In genomic region chr15:74296277-74296676, GRCm38 (mm10) we compare ENCODE assay signal across 29 mouse cellular contexts.
DNase-seq lines count a peak whose midpoint lies in the region; ATAC-seq lines count a peak whose summit lies in the region.
"Had no signal": no experiment of that assay in that cellular context is flagged by ENCODE, and none has a peak within 500 bp of the region (broad histone marks: within the 10 kb centered on the region; RNA-seq: fewer than 3 reads in every experiment).

No protein-coding gene starts in this region.

- DNase-seq in hindbrain, embryonic 11.5 days (ENCODE audit: low spot score) = peak; percentile 15
- no peak for DNase-seq in midbrain, embryonic 10.5 days (ENCODE audit: low spot score)
- no peak for DNase-seq in ovary, postnatal 10 days (ENCODE audit: low spot score)
- DNase-seq in spleen, postnatal 4 days (ENCODE audit: low spot score in 2 of 2) = no peak
- DNase-seq: adrenal gland, postnatal 10 days; cerebellum, adult 11-12 months; cerebellum, adult 9-11 months; embryo, embryonic 11 days; gastrocnemius, adult 2 months; heart, postnatal 14 days; kidney, adult 2 months; kidney, postnatal 36 days; liver, embryonic 13.5 days; lung, adult 18-20 months; lung, postnatal 4 days had no signal

- H3K27ac ChIP-seq in forebrain, embryonic 16.5 days (ENCODE audit: low read length) = no peak overlapping the region
- H3K27ac ChIP-seq in forebrain, embryonic 12.5 days = no peak overlapping the region
- H3K27ac ChIP-seq in hindbrain, embryonic 11.5 days (ENCODE audit: low read depth, low read length) = no peak overlapping the region
- peak overlapping the region; percentile 53 for H3K27ac ChIP-seq in midbrain, embryonic 10.5 days (replicated peaks)
- no peak overlapping the region for H3K27ac ChIP-seq in midbrain, embryonic 15.5 days
- H3K27ac ChIP-seq: embryonic facial prominence, embryonic 13.5 days; forebrain, embryonic 13.5 days; gastrocnemius, adult 2 months; hindbrain, embryonic 15.5 days; intestine, embryonic 15.5 days; limb, embryonic 10.5 days; limb, embryonic 15.5 days; liver, embryonic 13.5 days; neural tube, embryonic 15.5 days had no signal

- WGBS in forebrain, embryonic 16.5 days = 45% methylated on average over 8 of the region's 8 CpGs
- 63% methylated on average over 8 of the region's 8 CpGs for WGBS in forebrain, embryonic 12.5 days
- 54% methylated on average over 8 of the region's 8 CpGs for WGBS in hindbrain, embryonic 11.5 days
- 64% methylated on average over 8 of the region's 8 CpGs for WGBS in midbrain, embryonic 10.5 days
- 24% methylated on average over 8 of the region's 8 CpGs for WGBS in midbrain, embryonic 15.5 days

- H3K4me1 ChIP-seq in forebrain, embryonic 16.5 days (replicated peaks; ENCODE audit: control insufficient read depth, insufficient read depth, low read length) = peaks cover 13% of the 10 kb centered on the region
- peaks cover 15% of the 10 kb centered on the region; the same call in 1 of the 2 replicates for H3K4me1 ChIP-seq in forebrain, embryonic 12.5 days
- no peaks in the 10 kb centered on the region; the same call in 1 of the 2 replicates for H3K4me1 ChIP-seq in hindbrain, embryonic 11.5 days (replicated peaks; ENCODE audit: control insufficient read depth, insufficient read depth, low read length)
- peaks cover 16% of the 10 kb centered on the region for H3K4me1 ChIP-seq in midbrain, embryonic 10.5 days
- peaks cover 19% of the 10 kb centered on the region for H3K4me1 ChIP-seq in midbrain, embryonic 15.5 days
- H3K4me1 ChIP-seq: intestine, embryonic 15.5 days; limb, embryonic 15.5 days; liver, embryonic 13.5 days; megakaryocyte, embryonic 14.5 days had no signal

- ATAC-seq in forebrain, embryonic 16.5 days = peak; percentile 72
- ATAC-seq in forebrain, embryonic 12.5 days (ENCODE audit: low FRiP score) = no peak
- 0 out of 2 replicates have a peak, but pooled peaks have one; percentile 33 for ATAC-seq in hindbrain, embryonic 11.5 days (ENCODE audit: low FRiP score)
- ATAC-seq in midbrain, embryonic 15.5 days (replicated peaks) = peak; percentile 74; the same call in 1 of the 2 replicates
- no peak for ATAC-seq in activated CD4-positive, CD25-positive, alpha-beta regulatory T cell, adult 4 months
- ATAC-seq: forebrain, embryonic 13.5 days; intestine, embryonic 15.5 days; lung, postnatal 0 days had no signal

- no peak overlapping the region for H3K4me2 ChIP-seq in forebrain, embryonic 16.5 days (ENCODE audit: low read length)
- H3K4me2 ChIP-seq in forebrain, embryonic 12.5 days = no peak overlapping the region
- no peak overlapping the region for H3K4me2 ChIP-seq in hindbrain, embryonic 11.5 days (replicated peaks; ENCODE audit: low read depth, low read length)
- H3K4me2 ChIP-seq in midbrain, embryonic 15.5 days = no peak overlapping the region
- H3K4me2 ChIP-seq: embryonic facial prominence, embryonic 13.5 days; forebrain, embryonic 13.5 days; hindbrain, embryonic 15.5 days; intestine, embryonic 15.5 days; limb, embryonic 15.5 days; liver, embryonic 13.5 days; neural tube, embryonic 15.5 days had no signal

- H3K9ac ChIP-seq in forebrain, embryonic 16.5 days (replicated peaks; ENCODE audit: low read depth, low read length) = no peak overlapping the region
- no peak overlapping the region for H3K9ac ChIP-seq in forebrain, embryonic 12.5 days
- no peak overlapping the region for H3K9ac ChIP-seq in hindbrain, embryonic 11.5 days (ENCODE audit: low read depth, low read length)
- no peak overlapping the region for H3K9ac ChIP-seq in midbrain, embryonic 15.5 days
- H3K9ac ChIP-seq: embryonic facial prominence, embryonic 13.5 days; forebrain, embryonic 13.5 days; hindbrain, embryonic 15.5 days; intestine, embryonic 15.5 days; limb, embryonic 15.5 days; liver, embryonic 13.5 days; neural tube, embryonic 15.5 days had no signal

- no peaks in the 10 kb centered on the region for H3K27me3 ChIP-seq in forebrain, embryonic 16.5 days (replicated peaks; ENCODE audit: control insufficient read depth, insufficient read depth, low read length)
- no peaks in the 10 kb centered on the region for H3K27me3 ChIP-seq in forebrain, embryonic 12.5 days
- H3K27me3 ChIP-seq in hindbrain, embryonic 11.5 days (ENCODE audit: control insufficient read depth, insufficient read depth, low read length) = no peaks in the 10 kb centered on the region
- H3K27me3 ChIP-seq in midbrain, embryonic 10.5 days (ENCODE audit: low read depth, poor library complexity, severe bottlenecking) = no peaks in the 10 kb centered on the region
- H3K27me3 ChIP-seq in midbrain, embryonic 15.5 days (replicated peaks) = no peaks in the 10 kb centered on the region
- H3K27me3 ChIP-seq: embryonic facial prominence, embryonic 13.5 days; forebrain, embryonic 13.5 days; hindbrain, embryonic 15.5 days; intestine, embryonic 15.5 days; limb, embryonic 15.5 days; liver, embryonic 13.5 days had no signal

- no peaks in the 10 kb centered on the region for H3K36me3 ChIP-seq in forebrain, embryonic 16.5 days (ENCODE audit: control insufficient read depth, insufficient read depth)
- no peaks in the 10 kb centered on the region for H3K36me3 ChIP-seq in forebrain, embryonic 12.5 days (replicated peaks)
- no peaks in the 10 kb centered on the region for H3K36me3 ChIP-seq in hindbrain, embryonic 11.5 days (ENCODE audit: control insufficient read depth, insufficient read depth, low read length)
- no peaks in the 10 kb centered on the region for H3K36me3 ChIP-seq in midbrain, embryonic 10.5 days
- H3K36me3 ChIP-seq in midbrain, embryonic 15.5 days (replicated peaks) = no peaks in the 10 kb centered on the region
- H3K36me3 ChIP-seq: embryonic facial prominence, embryonic 13.5 days; G1E; hindbrain, embryonic 15.5 days; intestine, embryonic 15.5 days; limb, embryonic 10.5 days; limb, embryonic 15.5 days; liver, embryonic 13.5 days; neural tube, embryonic 15.5 days had no signal

- H3K4me3 ChIP-seq in forebrain, embryonic 16.5 days (replicated peaks; ENCODE audit: low read length) = no peak overlapping the region
- H3K4me3 ChIP-seq in forebrain, embryonic 12.5 days (replicated peaks) = no peak overlapping the region
- H3K4me3 ChIP-seq in hindbrain, embryonic 11.5 days (ENCODE audit: low read depth, low read length) = no peak overlapping the region
- no peak overlapping the region for H3K4me3 ChIP-seq in midbrain, embryonic 10.5 days
- H3K4me3 ChIP-seq in midbrain, embryonic 15.5 days = no peak overlapping the region
- H3K4me3 ChIP-seq: embryonic facial prominence, embryonic 13.5 days; forebrain, embryonic 13.5 days; gastrocnemius, adult 2 months; hindbrain, embryonic 15.5 days; intestine, embryonic 15.5 days; limb, embryonic 10.5 days; limb, embryonic 15.5 days; liver, embryonic 13.5 days; megakaryocyte, embryonic 14.5 days; neural tube, embryonic 15.5 days had no signal

- no peaks in the 10 kb centered on the region for H3K9me3 ChIP-seq in forebrain, embryonic 16.5 days (ENCODE audit: control insufficient read depth, low read length)
- H3K9me3 ChIP-seq in forebrain, embryonic 12.5 days = no peaks in the 10 kb centered on the region
- H3K9me3 ChIP-seq in hindbrain, embryonic 11.5 days (ENCODE audit: control insufficient read depth, low read length) = no peaks in the 10 kb centered on the region
- no peaks in the 10 kb centered on the region for H3K9me3 ChIP-seq in midbrain, embryonic 10.5 days (replicated peaks)
- H3K9me3 ChIP-seq in midbrain, embryonic 15.5 days = no peaks in the 10 kb centered on the region
- H3K9me3 ChIP-seq: embryonic facial prominence, embryonic 13.5 days; forebrain, embryonic 13.5 days; hindbrain, embryonic 15.5 days; intestine, embryonic 15.5 days; limb, embryonic 10.5 days; limb, embryonic 15.5 days; liver, embryonic 13.5 days; megakaryocyte, embryonic 14.5 days; neural tube, embryonic 15.5 days had no signal

Comparison
In these comparisons a context has a peak if more than half of its experiments do, and no peak if none do; other contexts are left out.
1. ATAC-seq: peak in forebrain, embryonic 16.5 days (single experiment), hindbrain, embryonic 11.5 days (single experiment) and midbrain, embryonic 15.5 days (single experiment); none in forebrain, embryonic 12.5 days (single experiment) and activated CD4-positive, CD25-positive, alpha-beta regulatory T cell, adult 4 months (single experiment).